Mouse (Mus musculus) mouse embryonic stem cell (cell line): ENCODE measurements around the gene Entpd6.

ENCODE experiments used
- in situ Hi-C, 2 experiments: fragments of 300-500 bp; cut with MboI; formaldehyde crosslinking; loops; 1 replicate in 1 of 2; 3 replicates in 1 of 2; pipeline ENCODE4 v1.14.3; 2019 to 2020; ENCODE audit warnings: low sequenced_read_pairs in 2 of 2, low pct_unique_long_range_greater_than_20kb in 1 of 2, mixed read lengths in 1 of 2; ENCODE audit not compliant: unreplicated experiment in 1 of 2

Entpd6 gene

DNA sequence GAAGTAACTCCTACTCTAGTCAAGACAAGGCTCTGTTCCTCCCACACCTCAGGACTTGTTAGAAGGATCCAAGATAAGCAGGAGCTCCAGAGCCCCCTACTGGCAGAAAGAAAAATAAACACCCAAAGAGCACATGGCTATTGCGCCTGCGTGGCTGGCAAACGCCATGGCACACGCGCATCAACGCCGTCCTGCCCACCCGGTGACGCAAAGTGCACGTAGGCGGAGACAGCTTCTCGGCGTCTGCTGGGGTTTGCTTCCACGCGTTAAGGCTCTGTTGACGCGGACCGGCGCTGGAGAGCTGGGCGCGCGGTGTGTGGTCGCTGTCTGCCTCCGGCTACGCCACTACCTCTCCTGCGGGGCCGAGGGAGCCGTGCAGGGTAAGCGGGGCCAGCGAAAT, at the start of gene Entpd6:
TSS of gene Entpd6 (plus strand) at position 189 of the 400 bp plus-strand sequence.
- in situ Hi-C loops = loop anchor here (5.0 kb wide), 2 partner anchors 72 to 142 kb away; partner anchors contain the start of gene Apmap (in 1 of the 2)

DNA sequence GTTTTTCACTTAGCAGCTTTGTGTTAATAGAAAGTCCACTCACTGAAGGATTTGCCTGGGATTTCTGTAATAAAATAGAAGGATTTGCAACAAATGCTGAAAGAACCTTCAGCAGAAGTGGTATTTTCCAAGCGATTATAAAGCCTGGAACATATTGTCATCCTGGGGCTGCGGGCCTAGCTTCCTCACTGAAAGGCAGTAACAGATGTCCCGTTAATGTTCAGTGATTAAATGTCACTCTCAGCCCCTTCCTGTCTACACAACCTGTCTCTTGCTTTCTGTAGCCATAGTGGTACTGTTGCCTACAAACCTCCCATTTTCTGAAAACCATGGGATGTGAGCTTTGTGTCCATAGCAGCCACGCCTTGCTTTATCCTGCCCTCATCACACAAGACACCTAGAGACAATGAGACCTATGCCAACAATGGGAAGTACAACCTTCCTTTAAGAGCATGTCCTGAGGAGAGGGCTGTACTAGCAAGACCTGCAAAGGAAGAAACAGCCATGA, 36.6 kb upstream of the Entpd6 start:
- in situ Hi-C loops = no loop called here

- in situ Hi-C loops = no loop called here
Measured at GRCm38 (mm10) chr2:150735756-150736576, 12.9 kb upstream of the Entpd6 start.

- in situ Hi-C loops = no loop called here
Measured at GRCm38 (mm10) chr2:150737881-150738280, 11.0 kb upstream of the Entpd6 start.

GRCm38 (mm10) chr2:150740145-150740841, 8.5 kb upstream of the Entpd6 start:
- in situ Hi-C loops = no loop called here

DNA sequence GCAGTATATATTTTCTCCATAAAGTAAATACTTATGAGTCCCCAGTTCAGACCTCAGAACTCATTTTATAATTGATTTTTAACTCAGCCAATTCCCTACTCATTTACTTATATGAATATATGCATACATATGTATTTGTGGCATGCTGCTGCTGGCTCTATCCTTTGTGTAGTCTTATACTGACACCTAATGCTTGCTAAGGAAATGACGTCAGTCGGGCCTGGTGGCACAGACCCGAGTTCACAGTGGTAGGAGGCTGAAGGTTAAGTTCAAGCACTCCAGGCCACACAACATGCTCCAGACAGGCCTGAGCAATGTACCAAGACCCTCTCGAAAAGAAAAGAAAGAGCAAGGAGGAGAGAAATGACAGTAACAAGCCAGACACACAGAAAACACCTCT, 7.4 kb upstream of the Entpd6 start:
- in situ Hi-C loops = no loop called here

DNA sequence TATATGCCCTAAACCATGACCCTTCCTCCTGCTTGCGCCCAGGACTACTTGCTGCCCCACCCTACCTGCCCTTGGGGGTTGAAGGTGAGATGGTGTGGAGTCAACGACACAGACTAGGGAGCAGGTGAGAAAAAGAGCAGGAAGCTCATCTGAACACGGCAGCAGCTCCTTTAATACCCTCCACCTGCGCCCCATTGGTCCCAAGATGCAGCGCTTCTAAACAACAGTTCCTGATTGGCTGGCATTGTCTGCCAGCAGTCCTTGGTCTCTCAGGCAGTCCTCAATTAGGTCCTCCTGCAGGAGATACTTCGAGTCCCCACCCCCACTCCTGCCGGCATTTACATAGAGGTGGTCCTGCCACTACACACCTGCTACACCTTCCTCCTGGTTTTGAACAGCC, 3.8 kb upstream of the Entpd6 start:
- in situ Hi-C loops = loop anchor here (5.0 kb wide), 2 partner anchors 68 to 138 kb away; partner anchors contain the start of gene Apmap (in 1 of the 2)

GRCm38 (mm10) chr2:150749283-150749682, 441 bp downstream of the Entpd6 start:
- in situ Hi-C loops = loop anchor here (5.0 kb wide), 2 partner anchors 72 to 142 kb away; partner anchors contain the start of gene Apmap (in 1 of the 2)

- in situ Hi-C loops = no loop called here
Measured at GRCm38 (mm10) chr2:150750129-150750979, 1.5 kb downstream of the Entpd6 start.

- in situ Hi-C loops = no loop called here
Measured at GRCm38 (mm10) chr2:150755016-150755415, 6.2 kb downstream of the Entpd6 start.

DNA sequence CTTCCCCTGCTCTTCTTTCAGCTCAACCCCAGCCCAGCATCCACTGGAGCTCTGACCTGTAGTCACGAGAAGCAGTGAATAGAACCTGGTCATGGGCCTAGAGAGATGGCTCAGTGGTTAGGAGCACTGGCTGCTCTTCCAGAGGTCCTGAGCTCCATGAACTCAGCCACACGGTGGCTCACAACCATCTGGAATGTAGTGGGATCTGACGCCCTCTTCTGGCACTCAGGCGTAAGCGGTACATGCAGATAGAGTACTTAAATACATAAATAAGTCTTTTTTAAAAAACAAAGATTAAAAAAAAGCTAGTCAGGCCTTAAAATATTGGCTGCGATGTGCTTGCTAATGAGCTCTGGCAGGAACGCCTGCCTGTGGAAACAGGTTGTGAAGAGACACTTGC, 12.6 kb downstream of the Entpd6 start:
- in situ Hi-C loops = no loop called here

- in situ Hi-C loops = no loop called here
Measured at GRCm38 (mm10) chr2:150765619-150766018, 16.8 kb downstream of the Entpd6 start.

GRCm38 (mm10) chr2:150766083-150766862, 17.4 kb downstream of the Entpd6 start:
- in situ Hi-C loops = no loop called here

- in situ Hi-C loops = no loop called here
Measured at GRCm38 (mm10) chr2:150768678-150769077, 19.8 kb downstream of the Entpd6 start.

- in situ Hi-C loops = no loop called here
Measured at GRCm38 (mm10) chr2:150770747-150771146, 21.9 kb downstream of the Entpd6 start.

- in situ Hi-C loops = no loop called here
Measured at GRCm38 (mm10) chr2:150771169-150771568, 22.3 kb downstream of the Entpd6 start.

DNA sequence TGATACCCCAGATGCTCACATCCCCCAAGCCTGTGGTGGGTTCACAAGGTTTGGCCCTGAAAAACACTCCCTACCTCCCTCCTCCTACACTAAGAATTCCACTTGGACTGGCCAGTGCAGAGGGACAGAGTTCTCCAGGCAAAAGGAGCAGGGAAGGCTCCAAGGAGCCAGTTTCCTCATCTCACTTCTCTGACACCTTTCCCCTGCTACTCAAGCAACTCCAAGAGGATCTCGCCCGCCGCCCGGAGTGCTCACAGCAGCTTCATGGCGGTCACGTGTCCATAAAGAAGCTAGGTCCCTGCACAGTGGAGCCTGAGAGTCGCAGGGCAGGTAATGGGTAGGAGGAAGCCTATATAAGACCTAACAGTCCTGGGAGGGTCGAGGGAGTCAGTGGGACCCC, 23.2 kb downstream of the Entpd6 start:
- in situ Hi-C loops = no loop called here
